Mouse (Mus musculus) megakaryocyte, embryonic 14.5 days (primary cell): ENCODE results near the gene Hyal1. TPM values are rescaled to one million over a fixed set of nuclear protein-coding genes. Genes with fewer than 3 reads are reported as not detected.
"Not testable (repeated sequence)": the region's sequence is repeated elsewhere in the genome, so short reads cannot be mapped to it uniquely, and the experiment has no call there.

ENCODE experiments used
- H3K27me3 ChIP-seq: replicated peaks from 2 replicates; pipeline ENCODE3; 2012; ENCODE audit warnings: inconsistent platforms
- H3K36me3 ChIP-seq: replicated peaks from 2 replicates; pipeline ENCODE3; 2012; ENCODE audit warnings: low read length, inconsistent platforms, mixed read lengths
- H3K4me1 ChIP-seq: 2 replicates; pipeline ENCODE4 v1.6.1; 2012; ENCODE audit warnings: inconsistent platforms
- H3K4me3 ChIP-seq: replicated peaks from 2 replicates; pipeline ENCODE3; 2012; ENCODE audit warnings: moderate library complexity, mild to moderate bottlenecking, inconsistent platforms
- H3K9me3 ChIP-seq: 2 replicates; pipeline ENCODE4 v1.6.1; 2012; ENCODE audit warnings: inconsistent platforms
- FLI1 ChIP-seq: IDR thresholded peaks from 2 replicates; pipeline ENCODE4 v1.6.1; 2012; ENCODE audit warnings: low read length, inconsistent platforms, mixed read lengths
- GATA1 ChIP-seq: IDR thresholded peaks from 3 replicates; pipeline ENCODE4 v1.6.1; 2012; ENCODE audit warnings: mixed read lengths, low read length, inconsistent platforms, borderline replicate concordance
- polyA plus RNA-seq: library from polyadenylated mRNA; stranded (reverse); fragments of >175 nt; gene quantifications from 2 replicates; pipeline ENCODE4 v1.2.3, GENCODE M21; 2012; ENCODE audit warnings: low replicate concordance; ENCODE audit not compliant: insufficient read depth

Gene Hyal1
- polyA plus RNA-seq, 1 experiment: 2.6 TPM

GRCm38 (mm10) chr9:107556346-107556745 is 20.4 kb upstream of the Hyal1 start:
- H3K27me3 ChIP-seq: no peaks in the 10 kb centered on the region
- TF ChIP-seq FLI1 (no peak), GATA1 (no peak)
- peaks cover 50% of the 10 kb centered on the region for H3K36me3 ChIP-seq
- H3K4me1 ChIP-seq: peaks cover 51% of the 10 kb centered on the region
- H3K9me3 ChIP-seq: no peaks in the 10 kb centered on the region
- peak overlapping the region; percentile 96 for H3K4me3 ChIP-seq

DNA sequence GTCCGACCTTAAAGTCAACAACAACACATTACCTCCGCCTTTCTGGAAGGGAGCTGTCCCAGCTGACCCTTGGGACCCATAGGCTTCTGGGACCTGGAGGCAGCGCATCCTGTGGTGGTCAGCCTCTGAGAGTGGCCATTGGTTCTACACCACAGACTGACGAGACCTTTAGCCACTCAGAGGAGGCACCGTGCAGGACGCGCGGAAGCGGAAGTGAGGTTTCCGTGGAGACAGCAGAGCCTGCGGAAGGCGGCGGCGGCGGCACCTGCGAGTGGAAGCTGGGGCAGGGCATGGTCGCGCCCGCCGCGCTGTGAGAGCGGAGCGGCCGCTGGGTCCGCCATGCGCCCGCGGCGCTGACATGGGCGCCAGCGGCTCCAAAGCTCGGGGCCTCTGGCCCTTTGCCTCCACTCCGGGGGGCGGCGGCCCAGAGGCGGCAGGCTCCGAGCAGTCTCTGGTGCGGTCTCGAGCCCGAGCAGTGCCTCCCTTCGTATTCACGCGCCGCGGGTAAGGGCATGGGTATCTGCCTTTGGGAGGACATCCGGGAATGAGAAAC is 13.6 kb upstream of the Hyal1 start, which contains the start of gene Tusc2:
Tusc2 (plus strand) TSS at position 227 of the 553 bp plus-strand sequence.
- Histone ChIP-seq H3K9me3 (no peaks in the 10 kb centered on the region), H3K27me3 (no peaks in the 10 kb centered on the region), H3K36me3 (peaks cover 67% of the 10 kb centered on the region), H3K4me3 (peak within 1 kb of the TSS; percentile 96), H3K4me1 (peaks cover 65% of the 10 kb centered on the region)
- TF ChIP-seq FLI1 (no peak), GATA1 (no peak)

- H3K9me3 ChIP-seq, H3K4me3 ChIP-seq, H3K27me3 ChIP-seq: not testable (repeated sequence)
- Histone ChIP-seq H3K36me3 (peaks cover 47% of the 10 kb centered on the region), H3K4me1 (peaks cover 82% of the 10 kb centered on the region)
These were observed 11.2 kb upstream of the Hyal1 start for GRCm38 (mm10) chr9:107565556-107565955.

- peak overlapping the region; percentile 40 for H3K4me3 ChIP-seq
- TF ChIP-seq GATA1: no peak
- no peak for TF ChIP-seq FLI1
- no peaks in the 10 kb centered on the region for H3K27me3 ChIP-seq
- peaks cover 88% of the 10 kb centered on the region for H3K4me1 ChIP-seq
- no peaks in the 10 kb centered on the region for H3K9me3 ChIP-seq
- H3K36me3 ChIP-seq: peaks cover 47% of the 10 kb centered on the region
These were observed 10.6 kb upstream of the Hyal1 start for GRCm38 (mm10) chr9:107566041-107566709.

DNA sequence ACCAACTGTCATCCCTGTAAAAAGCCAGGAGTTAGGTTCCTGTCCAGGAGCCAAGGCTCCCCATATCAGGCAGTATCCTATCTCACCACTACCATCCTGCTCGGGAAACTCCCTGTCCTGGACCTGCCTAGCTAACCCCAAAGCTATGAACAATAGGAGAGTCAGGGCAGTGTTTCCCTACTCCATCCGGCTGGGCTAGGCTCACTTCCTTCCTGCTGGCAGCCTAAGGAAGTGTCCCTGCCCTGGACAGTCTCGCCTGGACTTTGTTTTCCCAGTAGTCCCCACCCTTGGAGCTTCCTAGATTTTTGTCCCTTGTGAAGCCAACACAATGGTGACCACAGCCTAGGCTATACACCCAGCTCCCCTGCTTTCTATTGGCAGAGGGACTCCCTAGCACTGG is 9.9 kb upstream of the Hyal1 start:
- H3K4me1 ChIP-seq: peaks cover 88% of the 10 kb centered on the region
- H3K9me3 ChIP-seq: no peaks in the 10 kb centered on the region
- H3K36me3 ChIP-seq: peaks cover 47% of the 10 kb centered on the region
- peak overlapping the region; percentile 66 for H3K4me3 ChIP-seq
- TF ChIP-seq GATA1: no peak
- no peak for TF ChIP-seq FLI1
- H3K27me3 ChIP-seq: no peaks in the 10 kb centered on the region

- no peak for TF ChIP-seq FLI1
- no peak for TF ChIP-seq GATA1
- peaks cover 51% of the 10 kb centered on the region for H3K36me3 ChIP-seq
- H3K4me1 ChIP-seq: peaks cover 84% of the 10 kb centered on the region
- no peaks in the 10 kb centered on the region for H3K27me3 ChIP-seq
- H3K9me3 ChIP-seq: no peaks in the 10 kb centered on the region
- peak within 1 kb of the TSS; percentile 96 for H3K4me3 ChIP-seq
These were observed 8.9 kb upstream of the Hyal1 start, which contains the start of gene Hyal2 for GRCm38 (mm10) chr9:107567702-107568319. TSS of gene Hyal2 (plus strand) at chr9:107567945.

DNA sequence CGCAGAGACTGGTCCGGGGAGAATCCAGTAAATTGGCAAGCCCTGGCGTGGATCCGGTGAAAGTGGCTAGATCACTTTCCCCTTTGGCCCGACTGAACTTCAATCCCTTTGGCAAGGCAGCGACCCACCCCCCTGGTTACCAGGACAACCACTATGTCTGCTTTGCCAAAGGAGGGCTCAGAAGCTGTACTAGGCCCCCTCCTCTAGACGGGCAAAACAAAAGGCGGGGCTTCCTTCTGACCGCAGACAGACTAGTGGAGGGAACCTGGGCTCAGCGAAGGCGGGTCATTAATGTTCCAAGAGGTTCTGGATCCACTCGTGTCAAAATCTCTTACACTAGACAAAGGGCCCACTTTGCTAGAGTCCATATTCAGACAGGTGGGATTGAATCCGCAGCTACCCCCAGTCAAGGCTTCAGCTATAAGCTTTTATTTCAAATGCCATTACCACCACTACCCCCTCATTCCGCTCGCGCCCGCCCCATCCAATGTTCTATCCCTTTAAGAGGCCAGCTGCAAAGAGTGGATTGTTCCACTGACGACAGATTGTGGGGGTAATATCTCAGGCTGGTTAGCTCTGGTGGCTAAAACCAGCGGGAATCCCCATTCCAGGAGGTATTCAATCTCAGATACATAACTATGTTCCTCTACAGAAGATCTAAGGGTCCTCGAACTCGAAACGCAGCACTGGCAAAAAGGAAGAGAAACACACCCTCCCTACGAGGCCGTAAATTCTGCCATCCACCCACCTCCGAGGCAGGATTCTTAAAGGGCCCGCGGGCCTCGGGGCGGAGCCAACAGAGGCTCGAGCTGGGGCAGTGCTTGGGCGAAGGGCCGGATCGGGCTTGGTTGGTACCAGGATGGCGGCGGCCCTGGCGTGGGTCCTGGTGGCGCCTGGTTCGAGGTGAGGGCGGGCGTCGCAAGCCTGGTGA is 8.1 kb upstream of the Hyal1 start:
- H3K9me3 ChIP-seq: no peaks in the 10 kb centered on the region
- H3K4me3 ChIP-seq: peak overlapping the region; percentile 96
- peaks cover 83% of the 10 kb centered on the region for H3K4me1 ChIP-seq
- TF ChIP-seq FLI1 (no peak), GATA1 (no peak)
- H3K36me3 ChIP-seq: peaks cover 57% of the 10 kb centered on the region
- H3K27me3 ChIP-seq: no peaks in the 10 kb centered on the region

- peaks cover 76% of the 10 kb centered on the region for H3K4me1 ChIP-seq
- H3K4me3 ChIP-seq: peak overlapping the region; percentile 96
- TF ChIP-seq GATA1 (no peak), FLI1 (no peak)
- H3K9me3 ChIP-seq: no peaks in the 10 kb centered on the region
- H3K36me3 ChIP-seq: peaks cover 57% of the 10 kb centered on the region
- no peaks in the 10 kb centered on the region for H3K27me3 ChIP-seq
These were observed 7.5 kb upstream of the Hyal1 start for GRCm38 (mm10) chr9:107569270-107569669.

DNA sequence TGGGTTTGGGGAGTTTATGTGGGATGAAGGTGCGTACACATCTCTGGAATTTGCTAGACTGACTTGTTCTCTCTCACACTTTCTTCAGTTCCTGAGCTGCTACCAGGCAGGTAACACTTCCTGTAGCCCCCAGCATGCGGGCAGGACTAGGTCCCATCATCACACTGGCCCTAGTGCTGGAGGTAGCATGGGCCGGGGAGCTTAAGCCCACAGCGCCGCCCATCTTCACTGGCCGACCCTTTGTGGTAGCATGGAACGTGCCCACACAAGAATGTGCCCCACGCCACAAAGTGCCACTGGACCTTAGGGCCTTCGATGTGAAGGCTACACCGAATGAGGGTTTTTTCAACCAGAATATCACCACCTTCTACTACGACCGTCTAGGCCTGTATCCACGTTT is 6.7 kb upstream of the Hyal1 start:
- Histone ChIP-seq H3K27me3 (no peaks in the 10 kb centered on the region), H3K36me3 (peaks cover 50% of the 10 kb centered on the region), H3K9me3 (no peaks in the 10 kb centered on the region), H3K4me1 (peaks cover 69% of the 10 kb centered on the region), H3K4me3 (peak overlapping the region; percentile 96)
- TF ChIP-seq GATA1: no peak
